Mouse (Mus musculus): ENCODE data around the gene Lect2.

The Lect2 gene

DNA sequence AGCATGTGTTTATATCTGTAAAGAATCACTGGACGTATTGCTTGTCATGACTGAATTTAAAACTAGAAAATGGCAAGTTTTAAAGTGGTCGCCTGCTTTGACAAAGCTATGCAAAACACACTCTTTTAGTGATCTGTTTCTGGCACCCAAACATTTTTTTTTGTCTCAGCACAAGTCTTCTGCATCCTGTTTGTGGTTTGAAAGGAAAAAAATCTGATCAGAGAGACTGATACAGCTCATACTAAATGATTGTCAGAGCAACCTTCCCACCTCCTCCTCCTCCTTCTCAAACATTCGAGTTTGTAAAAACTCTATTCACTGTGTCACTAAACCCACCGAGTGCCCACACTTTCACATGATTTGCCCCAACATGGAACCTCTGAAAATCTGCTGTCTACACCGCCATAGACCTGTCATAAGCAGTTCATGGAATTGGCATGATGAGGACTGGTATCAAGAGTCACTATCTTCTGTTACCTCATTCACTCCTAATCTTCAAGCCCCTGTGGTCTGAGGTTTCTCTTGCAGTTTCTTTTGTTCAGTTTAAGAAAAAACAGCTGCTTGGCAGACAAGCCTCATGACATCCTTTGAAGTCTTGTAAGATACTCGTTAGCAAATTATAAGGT, 41.3 kb downstream of the Lect2 start:
- no peak for DNase-seq (ENCODE audit: low spot score)

GRCm38 (mm10) chr13:56501866-56502420, 46.4 kb downstream of the Lect2 start:
- DNase-seq (ENCODE audit: low spot score) = no peak

- DNase-seq (ENCODE audit: low spot score) = no peak
Observed at GRCm38 (mm10) chr13:56500636-56501035, 47.7 kb downstream of the Lect2 start.

GRCm38 (mm10) chr13:56500132-56500531, 48.2 kb downstream of the Lect2 start:
- DNase-seq (ENCODE audit: low spot score) = no peak

- DNase-seq (ENCODE audit: low spot score) = no peak
Observed at GRCm38 (mm10) chr13:56494440-56494839, 53.9 kb downstream of the Lect2 start.

Measured in layer of hippocampus, adult 11-12 months (tissue).